Mouse (Mus musculus): ENCODE measurements at regions not wholly inside any gene's neighbourhood (a gene's known extent, or its start where the extent isn't known, plus 50 kb on each side); places are given as distances from the start of the nearest gene placed in this dataset.

- TF ChIP-seq CTCF (IDR thresholded peaks at IDR 0.05; ENCODE audit: borderline replicate concordance, control insufficient read depth, extremely low read depth, insufficient read depth, low read length, poor library complexity): no peak
- TF ChIP-seq POLR2A (IDR thresholded peaks at IDR 0.05; ENCODE audit: control insufficient read depth, extremely low read depth, insufficient read depth, low read length, poor library complexity): no peak
These were observed 182.6 kb upstream of the Cd180 start for GRCm38 (mm10) chr13:102510733-102511279.
